Comparison of ENCODE assay signal across 8 mouse cellular contexts in the genomic region with DNA sequence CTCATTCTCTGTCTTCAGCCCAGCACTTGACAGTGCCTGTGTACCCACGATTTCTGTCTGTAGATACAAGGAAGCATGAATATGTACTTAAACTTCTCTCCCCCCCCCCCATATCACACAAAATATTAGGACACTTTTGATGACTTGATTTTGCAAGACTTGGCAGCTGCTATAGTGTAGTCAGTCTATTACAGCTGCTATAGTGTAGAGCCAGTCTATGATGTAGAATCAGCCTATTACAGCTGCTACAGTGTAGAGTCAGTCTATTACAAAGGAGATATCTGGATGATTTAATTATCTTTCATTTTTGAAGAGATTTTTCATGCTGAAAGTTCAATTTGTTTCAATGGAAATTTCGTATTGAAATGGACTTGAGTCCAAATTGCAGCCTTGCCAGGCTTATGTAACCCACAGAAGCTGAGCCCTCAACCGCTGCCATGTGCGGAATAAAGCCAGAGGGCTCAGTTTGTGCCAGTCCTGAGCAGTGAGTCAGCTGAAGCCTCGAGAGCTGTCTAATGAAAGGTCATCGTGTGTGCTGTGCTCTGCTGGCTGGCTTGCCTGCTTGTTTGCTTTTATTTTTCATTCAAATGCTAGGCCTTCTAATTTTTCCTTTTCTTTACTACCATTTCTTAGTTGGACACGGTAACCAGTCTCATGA. TPM values are rescaled to one million over a fixed set of nuclear protein-coding genes. Genes with fewer than 3 reads are reported as not detected.
DNase-seq lines count a peak whose midpoint lies in the region; ATAC-seq lines count a peak whose summit lies in the region.

No protein-coding gene starts in this region.

- DNase-seq in frontal cortex, postnatal 36 days (ENCODE audit: low spot score in 2 of 2), result peak; percentile 62 to 69
- DNase-seq in frontal cortex, postnatal 10 days (ENCODE audit: low spot score in 2 of 2), result no peak
- DNase-seq in Muller cell, postnatal 12 days (ENCODE audit: inconsistent ontology term), result peak; percentile 84
- DNase-seq in cerebellum, postnatal 14 days, result peak; percentile 55 to 59
- peak; percentile 54 for DNase-seq in kidney, postnatal 14 days
- peak; percentile 33 for DNase-seq in lung, postnatal 25 days (ENCODE audit: low spot score)
- no peak for DNase-seq in spleen, postnatal 4 days (ENCODE audit: low spot score in 2 of 2)

- ATAC-seq in megakaryocyte, adult 5-6 weeks (ENCODE audit: poor library complexity, severe bottlenecking), result no peak

RNA-seq across cellular contexts. Expression of a gene that starts 36.2 kb away (rescaled TPM):
- 0.80 and 1.5 TPM in 2 replicates for total RNA-seq in megakaryocyte, adult 5-6 weeks (2015)
- 0.66 TPM in 1 of 2 replicates, not detected in the other for total RNA-seq in megakaryocyte, adult 5-6 weeks (2017)

RNA-seq across cellular contexts. Expression of a gene that starts 41.2 kb away (rescaled TPM):
- total RNA-seq in megakaryocyte, adult 5-6 weeks (2015), result 14.7 and 14.9 TPM in 2 replicates
- total RNA-seq in megakaryocyte, adult 5-6 weeks (2017), result 12.4 and 13.8 TPM in 2 replicates

RNA-seq across cellular contexts. Expression of a gene that starts 44.5 kb away (rescaled TPM):
- total RNA-seq in megakaryocyte, adult 5-6 weeks (2015), result 0.02 and 0.07 TPM in 2 replicates
- not detected in 2 replicates for total RNA-seq in megakaryocyte, adult 5-6 weeks (2017)

RNA-seq across cellular contexts. Expression of a gene that starts 59.1 kb away (rescaled TPM):
- 41.9 and 47.3 TPM in 2 replicates for total RNA-seq in megakaryocyte, adult 5-6 weeks (2015)
- 28.0 and 37.9 TPM in 2 replicates for total RNA-seq in megakaryocyte, adult 5-6 weeks (2017)

Comparison
In these comparisons a context has a peak if more than half of its experiments do, and no peak if none do; other contexts are left out.
1. DNase-seq: peak in frontal cortex, postnatal 36 days (2 of 2), Muller cell, postnatal 12 days (single experiment), cerebellum, postnatal 14 days (2 of 2), kidney, postnatal 14 days (single experiment) and lung, postnatal 25 days (single experiment); none in frontal cortex, postnatal 10 days (0 of 2) and spleen, postnatal 4 days (0 of 2).